Comparison of ENCODE assay signal across 13 mouse cellular contexts in genomic region chr8:12962541-12963380, GRCm38 (mm10).
DNase-seq lines count a peak whose midpoint lies in the region; ATAC-seq lines count a peak whose summit lies in the region.
"Had no signal": no experiment of that assay in that cellular context is flagged by ENCODE, and none has a peak within 500 bp of the region (broad histone marks: within the 10 kb centered on the region; RNA-seq: fewer than 3 reads in every experiment).

No protein-coding gene starts in this region.

- 0 out of 2 replicates have a peak, but pooled peaks cover 6% of the 10 kb centered on the region for H3K36me3 ChIP-seq in embryonic facial prominence, embryonic 14.5 days (ENCODE audit: control insufficient read depth, insufficient read depth, low read length)
- peaks cover 43% of the 10 kb centered on the region for H3K36me3 ChIP-seq in midbrain, embryonic 13.5 days
- H3K36me3 ChIP-seq: liver, embryonic 12.5 days had no signal

- no peak for DNase-seq in frontal cortex, postnatal 36 days (ENCODE audit: low spot score in 2 of 2)
- peak; percentile 91 for DNase-seq in cerebellum, adult 11-12 months
- DNase-seq in embryonic facial prominence, embryonic 14.5 days (ENCODE audit: low spot score) = no peak
- DNase-seq in gastrocnemius, postnatal 36 days = no peak
- DNase-seq in thymus, adult 18-20 months = no peak
- no peak for DNase-seq in heart, adult 8-10 months (ENCODE audit: low spot score)
- DNase-seq: kidney, postnatal 14 days; lung, postnatal 10 days had no signal

- ATAC-seq in frontal cortex, adult (ENCODE audit: low TSS enrichment) = peak; percentile 18; the same call in 1 of the 2 replicates
- ATAC-seq in embryonic facial prominence, embryonic 14.5 days (ENCODE audit: low read depth) = peak; percentile 34; the same call in 1 of the 2 replicates
- peak; percentile 27; the same call in 1 of the 2 replicates for ATAC-seq in midbrain, embryonic 13.5 days
- ATAC-seq: liver, embryonic 12.5 days had no signal

- H3K27ac ChIP-seq in embryonic facial prominence, embryonic 14.5 days (replicated peaks; ENCODE audit: low read depth, low read length) = no peak overlapping the region
- H3K27ac ChIP-seq in midbrain, embryonic 13.5 days = peak overlapping the region; percentile 35; the same call in 1 of the 2 replicates
- H3K27ac ChIP-seq: embryonic facial prominence, embryonic 15.5 days; liver, embryonic 12.5 days had no signal

- H3K4me1 ChIP-seq in embryonic facial prominence, embryonic 14.5 days (ENCODE audit: control insufficient read depth, insufficient read depth, low read length) = no peaks in the 10 kb centered on the region
- peaks cover 43% of the 10 kb centered on the region for H3K4me1 ChIP-seq in midbrain, embryonic 13.5 days (replicated peaks)
- H3K4me1 ChIP-seq: embryonic facial prominence, embryonic 15.5 days; liver, embryonic 12.5 days had no signal

- H3K9ac ChIP-seq in embryonic facial prominence, embryonic 14.5 days (ENCODE audit: low read depth, low read length) = no peak overlapping the region
- H3K9ac ChIP-seq in midbrain, embryonic 13.5 days (replicated peaks) = peak overlapping the region; percentile 40; the same call in 1 of the 2 replicates
- H3K9ac ChIP-seq: embryonic facial prominence, embryonic 15.5 days; liver, embryonic 12.5 days had no signal

- intact Hi-C loops in gastrocnemius, postnatal 36 days (cut with DNase I) = no loop called here

- no peak overlapping the region for H3K4me3 ChIP-seq in embryonic facial prominence, embryonic 14.5 days (ENCODE audit: low read depth, low read length)
- no peak overlapping the region for H3K4me3 ChIP-seq in midbrain, embryonic 13.5 days (replicated peaks)
- H3K4me3 ChIP-seq: embryonic facial prominence, embryonic 15.5 days; liver, embryonic 12.5 days had no signal

- 51% methylated on average over 13 of the region's 13 CpGs for WGBS in embryonic facial prominence, embryonic 14.5 days
- 69% methylated on average over 13 of the region's 13 CpGs for WGBS in midbrain, embryonic 13.5 days

- H3K4me2 ChIP-seq in embryonic facial prominence, embryonic 14.5 days (ENCODE audit: low read depth, low read length) = no peak overlapping the region
- H3K4me2 ChIP-seq in midbrain, embryonic 13.5 days (replicated peaks) = no peak overlapping the region
- H3K4me2 ChIP-seq: embryonic facial prominence, embryonic 15.5 days; heart, embryonic 11.5 days; liver, embryonic 12.5 days had no signal

- H3K27me3 ChIP-seq in embryonic facial prominence, embryonic 14.5 days (replicated peaks; ENCODE audit: control insufficient read depth, insufficient read depth, low read length) = no peaks in the 10 kb centered on the region
- H3K27me3 ChIP-seq in midbrain, embryonic 13.5 days = no peaks in the 10 kb centered on the region
- H3K27me3 ChIP-seq: embryonic facial prominence, embryonic 15.5 days had no signal

- H3K9me3 ChIP-seq in embryonic facial prominence, embryonic 14.5 days (ENCODE audit: control insufficient read depth, low read length) = no peaks in the 10 kb centered on the region
- no peaks in the 10 kb centered on the region for H3K9me3 ChIP-seq in midbrain, embryonic 13.5 days
- H3K9me3 ChIP-seq: embryonic facial prominence, embryonic 15.5 days; liver, embryonic 12.5 days had no signal
